ENCODE assay signal across 13 mouse cellular contexts in genomic region chr4:91208415-91209292, GRCm38 (mm10).
DNase-seq lines count a peak whose midpoint lies in the region; ATAC-seq and TF ChIP-seq lines count a peak whose summit lies in the region.
"Had no signal": no experiment of that assay in that cellular context is flagged by ENCODE, and none has a peak within 500 bp of the region (broad histone marks: within the 10 kb centered on the region; RNA-seq: fewer than 3 reads in every experiment).

No protein-coding gene starts in this region.

- H3K36me3 ChIP-seq in kidney, postnatal 0 days (ENCODE audit: insufficient read depth, low read length): no peaks in the 10 kb centered on the region
- H3K36me3 ChIP-seq in kidney, adult 2 months (ENCODE audit: control insufficient read depth, insufficient read depth, low read length): no peaks in the 10 kb centered on the region
- no peaks in the 10 kb centered on the region for H3K36me3 ChIP-seq in lung, postnatal 0 days (ENCODE audit: insufficient read depth, low read length)
- H3K36me3 ChIP-seq: embryonic facial prominence, embryonic 15.5 days; liver, embryonic 13.5 days had no signal

- H3K4me2 ChIP-seq in kidney, postnatal 0 days (ENCODE audit: low read length): no peak overlapping the region
- no peak overlapping the region for H3K4me2 ChIP-seq in lung, postnatal 0 days (replicated peaks; ENCODE audit: low read depth, low read length)
- H3K4me2 ChIP-seq: embryonic facial prominence, embryonic 15.5 days; liver, embryonic 13.5 days; neural tube, embryonic 12.5 days had no signal

- no peaks in the 10 kb centered on the region for H3K4me1 ChIP-seq in kidney, postnatal 0 days (replicated peaks; ENCODE audit: insufficient read depth, low read length)
- H3K4me1 ChIP-seq in kidney, adult 2 months (ENCODE audit: control insufficient read depth, insufficient read depth, low read length): no peaks in the 10 kb centered on the region
- no peaks in the 10 kb centered on the region for H3K4me1 ChIP-seq in lung, postnatal 0 days (ENCODE audit: insufficient read depth, low read depth, low read length)
- H3K4me1 ChIP-seq: embryonic facial prominence, embryonic 15.5 days; liver, embryonic 13.5 days; neural tube, embryonic 12.5 days had no signal

- peak; percentile 90 for ATAC-seq in kidney, postnatal 0 days (replicated peaks; ENCODE audit: low FRiP score, low read depth)
- ATAC-seq in lung, postnatal 0 days: peak; percentile 74

- H3K9ac ChIP-seq in kidney, postnatal 0 days (ENCODE audit: low read depth, low read length): no peak overlapping the region
- H3K9ac ChIP-seq in lung, postnatal 0 days (replicated peaks; ENCODE audit: low read depth): no peak overlapping the region
- H3K9ac ChIP-seq: embryonic facial prominence, embryonic 15.5 days; liver, embryonic 13.5 days; neural tube, embryonic 12.5 days had no signal

- DNase-seq in kidney, postnatal 0 days (ENCODE audit: low spot score): peak; percentile 73
- DNase-seq in kidney, adult 2 months: no peak
- DNase-seq in Muller cell, postnatal 12 days (ENCODE audit: inconsistent ontology term): peak; percentile 5
- DNase-seq in R1 (ENCODE audit: low read depth, low spot score): peak; percentile 4
- DNase-seq in lung, postnatal 0 days (ENCODE audit: low spot score): peak; percentile 54
- no peak for DNase-seq in spleen, postnatal 36 days (ENCODE audit: low spot score in 2 of 2)
- DNase-seq in left cerebral cortex, postnatal 36 days (ENCODE audit: low spot score in 2 of 2): no peak
- DNase-seq: cerebellum, adult 2 months; heart, adult 18-20 months; layer of hippocampus, adult 9-11 months; liver, embryonic 13.5 days had no signal

- no peaks in the 10 kb centered on the region for H3K27me3 ChIP-seq in kidney, postnatal 0 days (ENCODE audit: insufficient read depth, low read length)
- H3K27me3 ChIP-seq in kidney, adult 2 months (replicated peaks; ENCODE audit: control insufficient read depth, insufficient read depth, low read length): no peaks in the 10 kb centered on the region
- H3K27me3 ChIP-seq in lung, postnatal 0 days (replicated peaks; ENCODE audit: insufficient read depth, low read length): no peaks in the 10 kb centered on the region
- H3K27me3 ChIP-seq: embryonic facial prominence, embryonic 15.5 days; liver, embryonic 13.5 days; neural tube, embryonic 12.5 days had no signal

- no peaks in the 10 kb centered on the region for H3K9me3 ChIP-seq in kidney, postnatal 0 days (replicated peaks; ENCODE audit: low read length)
- H3K9me3 ChIP-seq in lung, postnatal 0 days (ENCODE audit: low read length): no peaks in the 10 kb centered on the region
- H3K9me3 ChIP-seq: embryonic facial prominence, embryonic 15.5 days; neural tube, embryonic 12.5 days had no signal

- no peak for TF ChIP-seq CTCF in kidney, postnatal 0 days (IDR thresholded peaks at IDR 0.05; ENCODE audit: low read depth)
- no peak for TF ChIP-seq CTCF in kidney, adult 2 months (conservative IDR thresholded peaks at IDR 0.05; ENCODE audit: insufficient read depth, insufficient read length, low read depth, low read length)
- no peak for TF ChIP-seq CTCF in lung, postnatal 0 days (IDR thresholded peaks at IDR 0.05)

- intact Hi-C loops in left cerebral cortex, postnatal 36 days (cut with DNase I): no loop called here

- 46% methylated on average over 6 of the region's 6 CpGs for WGBS in kidney, postnatal 0 days
- 50% methylated on average over 6 of the region's 6 CpGs for WGBS in kidney, adult 2 months
- 36% methylated on average over 6 of the region's 6 CpGs for WGBS in lung, postnatal 0 days

- no peak for TF ChIP-seq POLR2A in kidney, adult 2 months (IDR thresholded peaks at IDR 0.05; ENCODE audit: low read depth, low read length)

- no peak for TF ChIP-seq EP300 in lung, postnatal 0 days (IDR thresholded peaks at IDR 0.05)

- H3K4me3 ChIP-seq in kidney, postnatal 0 days (replicated peaks; ENCODE audit: low read depth, low read length): no peak overlapping the region
- H3K4me3 ChIP-seq in kidney, adult 2 months (ENCODE audit: insufficient read depth, low read depth, low read length): no peak overlapping the region
- no peak overlapping the region for H3K4me3 ChIP-seq in lung, postnatal 0 days (ENCODE audit: low read depth, low read length)
- H3K4me3 ChIP-seq: embryonic facial prominence, embryonic 15.5 days; liver, embryonic 13.5 days; neural tube, embryonic 12.5 days had no signal

- no peak overlapping the region for H3K27ac ChIP-seq in kidney, postnatal 0 days
- H3K27ac ChIP-seq in kidney, adult 2 months (ENCODE audit: insufficient read depth, low read depth, low read length): no peak overlapping the region
- no peak overlapping the region for H3K27ac ChIP-seq in lung, postnatal 0 days (ENCODE audit: low read length)
- H3K27ac ChIP-seq: embryonic facial prominence, embryonic 15.5 days; liver, embryonic 13.5 days; neural tube, embryonic 12.5 days had no signal

Comparison
In these comparisons a context has a peak if more than half of its experiments do, and no peak if none do; other contexts are left out.
1. DNase-seq: peak in kidney, postnatal 0 days (single experiment), Muller cell, postnatal 12 days (single experiment), R1 (single experiment) and lung, postnatal 0 days (single experiment); none in kidney, adult 2 months (single experiment), spleen, postnatal 36 days (0 of 2) and left cerebral cortex, postnatal 36 days (0 of 2).